Mouse (Mus musculus) intestine, embryonic 15.5 days (tissue): ENCODE measurements around the gene Mindy1. TPM values are rescaled to one million over a fixed set of nuclear protein-coding genes. Genes with fewer than 3 reads are reported as not detected.
A peak's percentile ranks its signal among the peaks of the same experiment; 100 is the strongest.

Experiments
- ATAC-seq: fragments of 200-750 bp; cut with Nextera tagmentation; 2 replicates; pipeline ENCODE4 v1.8.0; 2017; ENCODE audit warnings: moderate TSS enrichment, moderate library complexity
- H3K27ac ChIP-seq: fragments of 300-500 bp; sonication (generic); 2 replicates; pipeline ENCODE4 v1.5.1; 2015; ENCODE audit warnings: mild to moderate bottlenecking, inconsistent platforms
- H3K27me3 ChIP-seq: fragments of 300-500 bp; sonication (generic); replicated peaks from 2 replicates; pipeline ENCODE4 v1.6.1; 2015; ENCODE audit warnings: inconsistent platforms
- H3K36me3 ChIP-seq: fragments of 300-500 bp; sonication (generic); 2 replicates; pipeline ENCODE4 v1.6.1; 2015; ENCODE audit warnings: inconsistent platforms
- H3K4me1 ChIP-seq: fragments of 300-500 bp; sonication (generic); replicated peaks from 2 replicates; pipeline ENCODE4 v1.6.1; 2015; ENCODE audit warnings: inconsistent platforms
- H3K4me2 ChIP-seq: fragments of 300-500 bp; sonication (generic); replicated peaks from 2 replicates; pipeline ENCODE4 v1.6.1; 2015; ENCODE audit warnings: mild to moderate bottlenecking, inconsistent platforms
- H3K4me3 ChIP-seq: fragments of 300-500 bp; sonication (generic); replicated peaks from 2 replicates; pipeline ENCODE4 v1.5.1; 2015; ENCODE audit warnings: inconsistent platforms
- H3K9ac ChIP-seq: fragments of 300-500 bp; sonication (generic); 2 replicates; pipeline ENCODE4 v1.6.1; 2015; ENCODE audit warnings: inconsistent platforms
- H3K9me3 ChIP-seq: fragments of 300-500 bp; sonication (generic); 2 replicates; pipeline ENCODE4 v1.6.1; 2016; ENCODE audit warnings: inconsistent platforms
- WGBS: fragments of 180-500 bp; shearing (Covaris S2); methylation state at CpG from one replicate; pipeline ENCODE4 v1.1.7; 2015; 5-methylcytosine and 5-hydroxymethylcytosine counted together
- polyA plus RNA-seq: library from polyadenylated mRNA; unstranded; fragments of >200 nt; fragmentation: Nextera tagmentation; extraction: Ambion mirVana; gene quantifications from 2 replicates; pipeline ENCODE4 v1.2.1, GENCODE M21; 2015

The Mindy1 gene
- polyA plus RNA-seq, 1 experiment from 2014 or later: 36.1 TPM

DNA sequence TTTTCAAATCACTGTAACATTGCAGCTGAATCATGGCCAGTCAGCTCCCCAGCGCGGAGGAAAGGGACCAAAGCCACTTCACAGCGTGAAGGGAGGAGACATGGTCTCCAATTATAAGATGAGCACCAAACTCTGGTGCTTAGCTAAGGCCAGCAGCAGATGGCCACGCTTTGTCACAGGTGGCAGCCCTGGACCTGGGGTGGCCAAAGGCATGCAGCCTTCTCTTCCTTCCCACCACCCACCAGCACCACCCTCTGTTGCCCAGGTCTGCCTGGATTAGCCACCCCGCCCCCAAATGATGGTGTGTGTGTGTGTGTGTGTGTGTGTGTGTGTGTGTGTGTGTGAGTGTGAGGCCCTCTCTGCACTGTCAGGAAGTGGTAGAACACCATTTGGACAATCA, 7.7 kb upstream of the Mindy1 start:
- no peaks in the 10 kb centered on the region for H3K36me3 ChIP-seq
- H3K4me2 ChIP-seq: no peak overlapping the region
- WGBS: 89% methylated on average over 5 of the region's 5 CpGs
- H3K4me3 ChIP-seq: no peak overlapping the region
- no peak for ATAC-seq
- no peak overlapping the region for H3K27ac ChIP-seq
- H3K9ac ChIP-seq: no peak overlapping the region
- 0 out of 2 replicates have a peak, but pooled peaks cover 7% of the 10 kb centered on the region for H3K4me1 ChIP-seq
- H3K27me3 ChIP-seq: no peaks in the 10 kb centered on the region
- H3K9me3 ChIP-seq: no peaks in the 10 kb centered on the region

DNA sequence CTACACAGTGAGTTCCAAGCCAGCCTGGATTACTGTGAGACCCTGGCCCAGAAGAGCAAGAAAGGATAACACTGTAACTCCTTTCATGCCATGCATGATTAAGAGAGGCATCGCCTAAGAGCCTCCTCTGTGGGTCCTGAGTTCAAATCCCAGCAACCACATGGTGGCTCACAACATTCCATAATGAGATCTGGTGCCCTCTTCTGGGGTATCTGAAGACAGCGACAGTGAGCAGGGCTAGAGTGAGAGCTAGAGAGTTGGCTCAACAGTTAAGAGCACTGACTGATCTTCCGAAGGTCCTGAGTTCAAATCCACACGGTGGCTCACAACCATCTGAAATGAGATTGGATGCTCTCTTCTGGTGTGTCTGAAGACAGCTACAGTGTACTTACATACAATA, 6.7 kb upstream of the Mindy1 start:
- Histone ChIP-seq H3K4me1 (0 out of 2 replicates have a peak, but pooled peaks cover 7% of the 10 kb centered on the region), H3K27me3 (no peaks in the 10 kb centered on the region), H3K36me3 (no peaks in the 10 kb centered on the region), H3K4me3 (no peak overlapping the region), H3K4me2 (no peak overlapping the region), H3K9me3 (no peaks in the 10 kb centered on the region), H3K9ac (no peak overlapping the region), H3K27ac (no peak overlapping the region)
- WGBS: 93% methylated on average over 4 of the region's 4 CpGs
- no peak for ATAC-seq

GRCm38 (mm10) chr3:95275161-95275560, 6.0 kb upstream of the Mindy1 start:
- no peak for ATAC-seq
- H3K27ac ChIP-seq: no peak overlapping the region
- WGBS: 73% methylated on average over 6 of the region's 6 CpGs

DNA sequence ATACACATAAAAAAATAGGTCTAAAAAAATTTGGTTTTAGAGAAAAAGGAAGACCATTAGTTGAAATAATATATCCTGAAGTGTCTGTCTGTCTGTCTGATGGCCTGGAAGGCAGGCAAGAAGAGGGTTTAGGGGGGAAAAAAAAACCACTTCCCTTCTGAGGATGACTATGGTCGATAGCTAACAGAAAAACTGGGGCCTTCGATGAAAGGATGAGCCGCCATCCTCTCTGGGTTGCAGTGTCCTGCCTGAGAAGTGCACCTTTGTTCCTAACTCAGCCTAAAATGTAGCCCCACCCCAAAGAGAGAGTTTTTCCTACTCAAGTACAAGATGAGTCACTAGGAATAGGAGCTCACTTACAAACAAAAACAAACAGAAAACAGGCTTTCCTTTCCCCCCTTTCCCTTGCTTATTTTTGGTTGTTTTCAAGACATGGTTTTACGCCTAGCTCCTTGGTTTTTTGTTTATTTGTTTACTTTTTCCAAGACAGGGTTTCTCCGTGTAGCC, 4.7 kb upstream of the Mindy1 start:
- Histone ChIP-seq H3K36me3 (no peaks in the 10 kb centered on the region), H3K4me3 (no peak overlapping the region), H3K9ac (no peak overlapping the region), H3K4me2 (no peak overlapping the region), H3K27me3 (no peaks in the 10 kb centered on the region), H3K9me3 (no peaks in the 10 kb centered on the region), H3K4me1 (peaks cover 7% of the 10 kb centered on the region; the same call in 1 of the 2 replicates), H3K27ac (no peak overlapping the region)
- ATAC-seq: no peak
- 65% methylated on average over 5 of the region's 5 CpGs for WGBS

More at GRCm38 (mm10) chr3:95275161-95275560, 6.0 kb upstream of the Mindy1 start:
- Histone ChIP-seq H3K9ac (no peak overlapping the region), H3K36me3 (no peaks in the 10 kb centered on the region), H3K4me2 (no peak overlapping the region), H3K27me3 (no peaks in the 10 kb centered on the region), H3K4me3 (no peak overlapping the region), H3K4me1 (0 out of 2 replicates have a peak, but pooled peaks cover 7% of the 10 kb centered on the region), H3K9me3 (no peaks in the 10 kb centered on the region)

- no peak overlapping the region for H3K4me2 ChIP-seq
- H3K27ac ChIP-seq: no peak overlapping the region
- no peak for ATAC-seq
- no peak overlapping the region for H3K4me3 ChIP-seq
- H3K36me3 ChIP-seq: no peaks in the 10 kb centered on the region
- no peaks in the 10 kb centered on the region for H3K9me3 ChIP-seq
- 88% methylated on average over 1 of the region's 1 CpGs for WGBS
- no peaks in the 10 kb centered on the region for H3K27me3 ChIP-seq
- H3K9ac ChIP-seq: no peak overlapping the region
- H3K4me1 ChIP-seq: peaks cover 7% of the 10 kb centered on the region; the same call in 1 of the 2 replicates
Measured at GRCm38 (mm10) chr3:95277149-95277551, 4.0 kb upstream of the Mindy1 start.

- H3K4me1 ChIP-seq: peaks cover 22% of the 10 kb centered on the region
- no peak for ATAC-seq
- peak overlapping the region; percentile 79 for H3K4me2 ChIP-seq
- H3K27ac ChIP-seq: peak overlapping the region; percentile 88
- peak overlapping the region; percentile 72 for H3K4me3 ChIP-seq
- no peaks in the 10 kb centered on the region for H3K9me3 ChIP-seq
- H3K9ac ChIP-seq: peak overlapping the region; percentile 79
- H3K36me3 ChIP-seq: no peaks in the 10 kb centered on the region
- H3K27me3 ChIP-seq: no peaks in the 10 kb centered on the region
- whole genome bisulfite sequencing: 8% methylated on average over 8 of the region's 8 CpGs
Measured at GRCm38 (mm10) chr3:95280747-95281146, 398 bp upstream of the Mindy1 start.

DNA sequence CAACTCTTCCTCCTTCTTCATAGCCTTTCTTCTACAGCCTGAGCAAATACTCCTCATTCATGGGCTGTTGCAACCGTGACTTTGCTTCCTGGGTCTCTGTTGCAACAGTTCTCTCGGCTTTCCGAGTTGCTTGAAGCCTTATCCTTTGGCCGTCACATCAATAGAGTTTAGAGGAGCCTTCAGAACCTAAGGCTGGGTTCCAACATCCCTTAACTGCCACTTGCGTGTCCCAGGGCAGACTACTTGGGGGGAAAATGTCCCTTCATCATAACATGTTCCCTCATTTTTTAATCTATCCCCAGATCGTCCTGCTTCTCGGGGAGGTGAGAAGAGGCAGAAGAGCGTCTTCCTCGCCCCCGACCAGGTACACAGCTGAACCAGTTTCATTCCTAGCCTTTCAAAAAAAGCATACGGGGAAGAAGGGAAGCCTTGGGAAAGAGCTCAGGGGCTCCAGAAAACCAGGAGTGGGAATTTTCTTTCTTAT, 1.3 kb downstream of the Mindy1 start:
- Histone ChIP-seq H3K9ac (peak overlapping the region; percentile 78), H3K27me3 (no peaks in the 10 kb centered on the region), H3K27ac (peak overlapping the region; percentile 97), H3K4me1 (peaks cover 16% of the 10 kb centered on the region), H3K4me3 (peak overlapping the region; percentile 60), H3K4me2 (peak overlapping the region; percentile 79), H3K9me3 (no peaks in the 10 kb centered on the region), H3K36me3 (no peaks in the 10 kb centered on the region)
- peak; percentile 14; the same call in 1 of the 2 replicates for ATAC-seq
- WGBS: under 1% methylated on average over 11 of the region's 11 CpGs

GRCm38 (mm10) chr3:95282865-95283588, 1.9 kb downstream of the Mindy1 start:
- peak overlapping the region; percentile 97 for H3K27ac ChIP-seq
- H3K36me3 ChIP-seq: peaks cover 5% of the 10 kb centered on the region; the same call in 1 of the 2 replicates
- no peaks in the 10 kb centered on the region for H3K9me3 ChIP-seq
- H3K27me3 ChIP-seq: no peaks in the 10 kb centered on the region
- peak overlapping the region; percentile 60 for H3K4me3 ChIP-seq
- peak; percentile 74 for ATAC-seq
- under 1% methylated on average over 51 of the region's 51 CpGs for WGBS
- H3K9ac ChIP-seq: peak overlapping the region; percentile 78
- peaks cover 15% of the 10 kb centered on the region for H3K4me1 ChIP-seq
- H3K4me2 ChIP-seq: peak overlapping the region; percentile 79

GRCm38 (mm10) chr3:95283589-95283941, 2.4 kb downstream of the Mindy1 start:
- Histone ChIP-seq H3K36me3 (peaks cover 7% of the 10 kb centered on the region), H3K27ac (peak overlapping the region; percentile 97), H3K27me3 (no peaks in the 10 kb centered on the region), H3K9me3 (no peaks in the 10 kb centered on the region), H3K4me2 (peak overlapping the region; percentile 79), H3K4me1 (peaks cover 15% of the 10 kb centered on the region), H3K9ac (peak overlapping the region; percentile 78), H3K4me3 (peak overlapping the region; percentile 60)
- no peak for ATAC-seq
- 3% methylated on average over 7 of the region's 7 CpGs for WGBS

- WGBS: 0% methylated on average over 1 of the region's 1 CpGs
- peaks cover 9% of the 10 kb centered on the region for H3K36me3 ChIP-seq
- H3K9me3 ChIP-seq: no peaks in the 10 kb centered on the region
- peak overlapping the region; percentile 79 for H3K4me2 ChIP-seq
- H3K27me3 ChIP-seq: no peaks in the 10 kb centered on the region
- peak overlapping the region; percentile 78 for H3K9ac ChIP-seq
- peak overlapping the region; percentile 97 for H3K27ac ChIP-seq
- no peak for ATAC-seq
- peak overlapping the region; percentile 60 for H3K4me3 ChIP-seq
- H3K4me1 ChIP-seq: peaks cover 15% of the 10 kb centered on the region
Measured at GRCm38 (mm10) chr3:95284062-95284461, 2.9 kb downstream of the Mindy1 start.

DNA sequence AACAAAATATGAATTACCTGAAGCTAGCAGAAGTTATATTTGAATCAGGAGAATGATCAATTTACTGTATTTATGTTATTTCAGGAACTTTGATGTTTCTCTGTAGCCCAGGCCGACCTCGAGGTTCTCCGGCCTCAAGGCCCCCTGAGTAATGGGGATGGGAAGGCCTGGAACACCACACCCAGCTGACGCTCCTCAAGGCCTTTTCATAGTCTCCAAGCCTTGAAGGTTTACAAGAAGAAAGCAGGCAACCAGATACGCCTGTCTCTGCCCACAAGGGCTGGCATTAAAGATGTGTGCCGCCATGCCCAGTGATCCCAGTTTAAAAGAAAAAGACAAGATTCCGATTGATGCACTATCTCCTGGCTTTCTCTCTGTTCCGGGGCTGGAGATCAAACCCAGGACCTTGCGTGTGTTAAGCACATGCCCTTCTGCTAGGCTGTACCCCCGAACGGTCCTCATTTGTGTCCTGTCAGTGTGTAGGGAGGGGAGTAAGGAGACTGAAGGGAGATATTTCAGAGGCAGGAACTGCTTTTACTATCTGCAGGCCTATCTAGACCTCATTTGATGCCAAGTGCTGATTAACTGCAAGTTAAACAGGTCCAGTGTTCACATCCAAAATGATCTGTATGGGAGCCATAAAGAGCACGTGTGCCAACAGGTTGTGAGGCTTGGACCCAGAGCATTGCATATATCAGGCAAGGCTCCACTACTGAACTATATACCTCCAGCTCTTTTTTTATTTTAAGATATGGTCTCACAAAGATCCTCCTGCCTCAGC, 3.5 kb downstream of the Mindy1 start:
- Histone ChIP-seq H3K4me3 (peak overlapping the region; percentile 60; the same call in 1 of the 2 replicates), H3K9me3 (no peaks in the 10 kb centered on the region), H3K27me3 (no peaks in the 10 kb centered on the region), H3K36me3 (peaks cover 9% of the 10 kb centered on the region), H3K9ac (no peak overlapping the region), H3K4me2 (peak overlapping the region; percentile 79), H3K4me1 (peaks cover 15% of the 10 kb centered on the region), H3K27ac (no peak overlapping the region)
- 83% methylated on average over 12 of the region's 12 CpGs for WGBS
- ATAC-seq: no peak

DNA sequence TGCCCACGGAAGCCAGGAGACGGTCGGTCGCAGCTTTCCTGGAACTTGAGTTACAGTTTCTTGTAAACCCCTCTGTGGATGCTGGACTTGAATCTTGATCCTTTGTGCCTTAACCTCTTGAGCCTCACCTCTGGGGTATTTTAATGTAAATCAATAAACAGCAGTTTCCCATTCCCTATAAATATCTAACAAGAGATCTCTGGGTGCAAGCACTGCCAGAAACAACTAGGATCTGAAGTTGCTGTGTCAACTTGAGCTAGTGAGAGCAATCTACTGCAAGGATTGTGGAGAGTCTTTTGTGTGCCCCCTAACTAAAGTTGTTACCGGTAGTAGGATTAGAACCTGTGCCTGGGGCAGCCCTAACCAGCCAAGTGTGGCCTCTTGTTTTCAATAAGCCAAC, 4.2 kb downstream of the Mindy1 start:
- ATAC-seq: no peak
- Histone ChIP-seq H3K4me2 (no peak overlapping the region), H3K36me3 (peaks cover 9% of the 10 kb centered on the region), H3K4me1 (peaks cover 15% of the 10 kb centered on the region), H3K9me3 (no peaks in the 10 kb centered on the region), H3K4me3 (no peak overlapping the region), H3K27me3 (no peaks in the 10 kb centered on the region), H3K9ac (0 out of 2 replicates have a peak overlapping the region, but pooled peaks have one; percentile 10), H3K27ac (no peak overlapping the region)
- 87% methylated on average over 5 of the region's 5 CpGs for WGBS
